Mouse (Mus musculus): ENCODE measurements around the gene Fgf22. TPM values are rescaled to one million over a fixed set of nuclear protein-coding genes. Genes with fewer than 3 reads are reported as not detected.

Gene Fgf22
- polyA plus RNA-seq, 1 experiment: not detected

DNA sequence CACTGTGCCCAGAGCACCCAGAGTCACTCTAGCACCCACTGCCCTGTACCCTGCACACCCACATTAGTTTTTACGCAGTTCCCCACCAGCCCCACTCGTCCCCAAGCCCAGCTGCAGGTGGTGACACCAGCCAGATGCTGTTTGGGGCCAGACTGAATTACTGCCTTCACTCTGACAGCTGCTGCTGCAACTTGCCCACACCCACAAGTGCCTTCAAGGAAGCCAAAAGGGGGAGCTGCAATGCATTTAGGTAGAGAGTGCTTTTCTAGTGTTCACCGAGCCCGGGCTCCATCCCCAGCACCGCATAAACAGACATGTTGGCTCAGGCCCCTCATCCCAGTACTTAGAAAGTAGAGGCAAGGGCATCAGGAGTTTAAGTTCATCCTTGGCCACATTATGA is 27.1 kb downstream of the Fgf22 start:
- DNase-seq: peak; percentile 67
- TF ChIP-seq POLR2A (IDR thresholded peaks at IDR 0.05; ENCODE audit: control insufficient read depth, extremely low read depth, insufficient read depth, low read length, poor library complexity) (no peak), CTCF (IDR thresholded peaks at IDR 0.05; ENCODE audit: borderline replicate concordance, control insufficient read depth, extremely low read depth, insufficient read depth, low read length, poor library complexity) (no peak)
- Histone ChIP-seq H3K4me1 (replicated peaks; ENCODE audit: control insufficient read depth, insufficient read depth, low read length) (peaks cover 45% of the 10 kb centered on the region), H3K27me3 (ENCODE audit: control insufficient read depth, insufficient read depth, low read length) (no peaks in the 10 kb centered on the region), H3K36me3 (ENCODE audit: control insufficient read depth, insufficient read depth, low read length) (no peaks in the 10 kb centered on the region), H3K27ac (ENCODE audit: control insufficient read depth, insufficient read depth, low read length) (peak overlapping the region; percentile 54), H3K4me3 (ENCODE audit: control insufficient read depth, insufficient read depth, low read length) (no peak overlapping the region)
- WGBS: 8% methylated on average over 5 of the region's 5 CpGs

DNA sequence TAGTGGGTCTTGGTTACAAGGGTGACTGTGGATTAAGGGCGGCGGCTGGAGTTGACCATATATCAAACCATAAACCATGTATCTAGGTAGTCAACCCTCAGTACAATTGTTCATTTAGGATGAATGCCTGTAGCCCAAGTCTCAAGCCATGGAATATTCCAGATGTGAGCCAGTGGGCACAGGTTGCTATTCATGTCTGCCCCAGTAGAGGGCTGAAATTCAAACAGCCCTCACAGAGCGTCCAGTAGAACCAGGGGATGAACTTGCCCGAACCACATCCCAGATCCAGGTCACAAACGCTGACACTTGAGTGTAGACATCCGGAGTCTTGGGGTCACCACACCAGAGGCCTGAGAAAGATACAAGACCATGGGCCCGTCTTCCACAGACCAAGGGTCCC is 28.2 kb downstream of the Fgf22 start:
- Histone ChIP-seq H3K27me3 (ENCODE audit: control insufficient read depth, insufficient read depth, low read length) (no peaks in the 10 kb centered on the region), H3K27ac (ENCODE audit: control insufficient read depth, insufficient read depth, low read length) (no peak overlapping the region), H3K4me3 (ENCODE audit: control insufficient read depth, insufficient read depth, low read length) (no peak overlapping the region), H3K4me1 (replicated peaks; ENCODE audit: control insufficient read depth, insufficient read depth, low read length) (peaks cover 53% of the 10 kb centered on the region), H3K36me3 (ENCODE audit: control insufficient read depth, insufficient read depth, low read length) (no peaks in the 10 kb centered on the region)
- 93% methylated on average over 7 of the region's 7 CpGs for WGBS
- TF ChIP-seq POLR2A (IDR thresholded peaks at IDR 0.05; ENCODE audit: control insufficient read depth, extremely low read depth, insufficient read depth, low read length, poor library complexity): no peak
- TF ChIP-seq CTCF (IDR thresholded peaks at IDR 0.05; ENCODE audit: borderline replicate concordance, control insufficient read depth, extremely low read depth, insufficient read depth, low read length, poor library complexity): no peak
- no peak for DNase-seq

DNA sequence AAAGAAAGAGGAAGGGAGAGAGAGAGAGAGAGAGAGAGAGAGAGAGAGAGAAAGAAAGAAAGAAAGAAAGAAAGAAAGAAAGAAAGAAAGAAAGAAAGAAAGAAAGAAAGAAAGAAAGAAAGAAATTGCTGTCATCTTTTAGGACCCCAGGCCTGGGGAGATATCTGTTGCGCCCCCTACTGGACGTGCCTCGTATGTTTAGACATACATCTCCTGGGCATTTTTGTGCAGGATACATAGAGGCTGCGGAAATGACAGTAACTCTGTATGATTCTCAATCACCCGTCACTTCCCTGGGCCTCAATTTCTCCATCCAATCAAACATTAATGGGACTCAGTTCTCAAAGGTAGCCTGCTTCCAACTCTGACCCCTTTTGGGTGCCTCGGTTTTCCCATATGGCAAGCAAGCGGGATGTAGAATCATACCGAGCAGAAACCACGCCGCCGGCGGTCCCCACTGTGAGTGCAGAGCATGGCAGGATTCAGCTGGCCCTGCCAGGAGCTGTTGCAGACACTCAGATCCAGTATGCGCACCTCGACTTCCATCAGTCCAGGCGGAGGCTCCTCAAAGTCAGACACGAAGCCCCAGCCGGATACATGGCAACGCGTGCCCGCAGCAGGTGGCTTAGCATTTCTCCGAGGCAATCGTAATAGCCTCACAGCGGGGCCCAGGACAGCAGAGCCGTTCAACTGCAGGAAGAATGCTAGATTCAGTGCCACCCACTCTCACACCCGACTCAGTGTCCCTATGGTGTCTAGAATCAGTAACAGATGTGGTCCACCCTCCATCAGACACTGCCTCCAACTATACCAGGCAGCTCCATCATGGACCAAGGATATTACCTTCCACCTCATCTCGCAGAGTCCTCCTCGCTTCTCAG is 29.3 kb downstream of the Fgf22 start:
- WGBS: 86% methylated on average over 27 of the region's 27 CpGs
- DNase-seq: peak; percentile 61
- Histone ChIP-seq H3K27me3 (ENCODE audit: control insufficient read depth, insufficient read depth, low read length) (no peaks in the 10 kb centered on the region), H3K4me3 (ENCODE audit: control insufficient read depth, insufficient read depth, low read length) (no peak overlapping the region), H3K36me3 (ENCODE audit: control insufficient read depth, insufficient read depth, low read length) (no peaks in the 10 kb centered on the region), H3K27ac (ENCODE audit: control insufficient read depth, insufficient read depth, low read length) (no peak overlapping the region), H3K4me1 (replicated peaks; ENCODE audit: control insufficient read depth, insufficient read depth, low read length) (peaks cover 59% of the 10 kb centered on the region)
- no peak for TF ChIP-seq POLR2A (IDR thresholded peaks at IDR 0.05; ENCODE audit: control insufficient read depth, extremely low read depth, insufficient read depth, low read length, poor library complexity)
- TF ChIP-seq CTCF (IDR thresholded peaks at IDR 0.05; ENCODE audit: borderline replicate concordance, control insufficient read depth, extremely low read depth, insufficient read depth, low read length, poor library complexity): no peak

DNA sequence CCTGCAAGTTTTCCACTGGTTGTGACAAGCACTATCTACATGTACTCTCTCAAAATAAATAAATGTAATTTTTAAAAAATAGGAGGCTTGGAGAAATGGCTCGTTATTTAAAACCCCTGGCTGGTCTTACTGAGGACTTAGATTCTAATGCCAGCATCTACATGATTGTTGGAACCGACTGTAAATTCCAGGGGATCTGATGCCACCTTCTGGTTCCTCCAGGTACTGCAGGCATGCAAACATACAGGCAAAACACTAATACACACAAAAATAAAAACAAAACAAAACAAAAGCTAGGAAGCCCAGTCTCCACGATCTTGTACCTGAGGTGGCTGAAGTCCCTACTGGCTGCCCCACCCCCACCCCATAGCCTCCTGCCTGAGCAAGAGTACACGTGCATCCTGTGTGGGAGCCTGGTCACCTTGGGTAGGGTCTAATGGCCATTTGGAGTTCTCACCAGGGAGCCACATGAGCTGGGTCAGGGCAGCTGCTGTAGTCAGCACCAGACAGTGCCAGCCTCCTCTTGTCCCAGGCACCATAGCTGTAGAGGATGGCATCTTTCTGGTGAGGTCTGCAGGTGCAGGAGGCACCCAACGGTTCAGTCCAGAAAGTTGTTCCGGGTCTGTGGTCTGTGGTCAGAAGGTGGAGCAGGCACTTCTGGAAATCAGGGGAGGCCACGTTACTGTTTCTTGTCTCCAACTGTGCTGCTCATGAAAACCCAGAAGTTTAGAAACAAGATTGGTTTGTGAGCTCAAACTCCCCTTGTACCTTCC is 33.7 kb downstream of the Fgf22 start:
- TF ChIP-seq CTCF (IDR thresholded peaks at IDR 0.05; ENCODE audit: borderline replicate concordance, control insufficient read depth, extremely low read depth, insufficient read depth, low read length, poor library complexity) (peak; percentile 52; the same call in 1 of the 2 replicates), POLR2A (IDR thresholded peaks at IDR 0.05; ENCODE audit: control insufficient read depth, extremely low read depth, insufficient read depth, low read length, poor library complexity) (no peak)
- peak; percentile 76 for DNase-seq
- Histone ChIP-seq H3K4me3 (ENCODE audit: control insufficient read depth, insufficient read depth, low read length) (peak overlapping the region; percentile 31), H3K36me3 (ENCODE audit: control insufficient read depth, insufficient read depth, low read length) (no peaks in the 10 kb centered on the region), H3K4me1 (replicated peaks; ENCODE audit: control insufficient read depth, insufficient read depth, low read length) (peaks cover 48% of the 10 kb centered on the region), H3K27ac (ENCODE audit: control insufficient read depth, insufficient read depth, low read length) (peak overlapping the region; percentile 87), H3K27me3 (ENCODE audit: control insufficient read depth, insufficient read depth, low read length) (no peaks in the 10 kb centered on the region)
- 3% methylated on average over 7 of the region's 7 CpGs for WGBS

DNA sequence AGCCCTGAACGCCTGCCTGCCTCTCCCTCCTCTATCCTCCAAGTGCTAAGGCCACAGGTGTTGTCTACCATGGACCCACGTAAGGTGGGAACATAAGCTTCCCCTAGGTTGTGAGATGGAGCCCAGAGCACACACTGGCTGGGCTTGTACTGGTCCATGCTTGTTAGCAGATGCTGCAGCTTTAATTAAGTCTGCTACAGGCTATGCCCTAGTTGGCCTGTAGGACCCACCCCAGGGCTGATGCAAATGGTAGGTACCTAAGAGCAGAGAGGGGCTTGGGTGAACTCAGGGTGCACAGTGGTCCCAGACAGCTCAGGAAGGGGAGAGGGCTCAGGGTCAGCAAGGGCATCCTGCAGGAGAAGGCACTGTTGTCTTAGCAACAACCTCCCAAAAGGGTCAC is 34.7 kb downstream of the Fgf22 start:
- no peak overlapping the region for H3K4me3 ChIP-seq (ENCODE audit: control insufficient read depth, insufficient read depth, low read length)
- no peak for TF ChIP-seq CTCF (IDR thresholded peaks at IDR 0.05; ENCODE audit: borderline replicate concordance, control insufficient read depth, extremely low read depth, insufficient read depth, low read length, poor library complexity)
- no peak for TF ChIP-seq POLR2A (IDR thresholded peaks at IDR 0.05; ENCODE audit: control insufficient read depth, extremely low read depth, insufficient read depth, low read length, poor library complexity)
- WGBS: 33% methylated on average over 2 of the region's 2 CpGs
- peak overlapping the region; percentile 87 for H3K27ac ChIP-seq (ENCODE audit: control insufficient read depth, insufficient read depth, low read length)
- no peak for DNase-seq
- peaks cover 54% of the 10 kb centered on the region for H3K4me1 ChIP-seq (replicated peaks; ENCODE audit: control insufficient read depth, insufficient read depth, low read length)
- no peaks in the 10 kb centered on the region for H3K27me3 ChIP-seq (ENCODE audit: control insufficient read depth, insufficient read depth, low read length)
- H3K36me3 ChIP-seq (ENCODE audit: control insufficient read depth, insufficient read depth, low read length): no peaks in the 10 kb centered on the region

DNA sequence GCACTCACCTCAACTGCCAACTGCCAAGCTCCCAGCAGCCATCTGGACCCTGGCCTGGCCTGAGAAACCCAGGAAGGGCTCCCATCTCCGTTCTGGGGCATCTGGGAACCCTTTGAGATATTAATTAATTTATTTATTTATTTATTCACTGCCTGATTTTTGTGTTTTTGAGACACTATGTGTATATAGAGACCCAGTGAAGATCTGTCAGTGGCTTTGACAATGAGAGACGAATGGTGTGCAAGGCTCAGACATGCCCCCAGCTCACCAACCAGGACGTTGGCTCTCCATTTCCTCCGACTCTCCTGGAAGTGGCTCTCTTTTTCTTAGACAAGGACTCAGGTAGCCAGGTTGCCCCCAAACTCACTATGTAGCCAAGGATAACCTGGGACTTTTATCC is 36.0 kb downstream of the Fgf22 start, which contains the start of gene Prss57:
Gene Prss57, minus strand, starts transcription at position 101 of the 400 bp plus-strand sequence.
- 63% methylated on average over 4 of the region's 4 CpGs for WGBS
- no peak for DNase-seq
- Histone ChIP-seq H3K27ac (ENCODE audit: control insufficient read depth, insufficient read depth, low read length) (peak within 1 kb of the TSS; percentile 87), H3K4me1 (replicated peaks; ENCODE audit: control insufficient read depth, insufficient read depth, low read length) (peaks cover 52% of the 10 kb centered on the region), H3K36me3 (ENCODE audit: control insufficient read depth, insufficient read depth, low read length) (no peaks in the 10 kb centered on the region), H3K4me3 (ENCODE audit: control insufficient read depth, insufficient read depth, low read length) (no peak within 1 kb of the TSS), H3K27me3 (ENCODE audit: control insufficient read depth, insufficient read depth, low read length) (no peaks in the 10 kb centered on the region)
- no peak for TF ChIP-seq POLR2A (IDR thresholded peaks at IDR 0.05; ENCODE audit: control insufficient read depth, extremely low read depth, insufficient read depth, low read length, poor library complexity)
- TF ChIP-seq CTCF (IDR thresholded peaks at IDR 0.05; ENCODE audit: borderline replicate concordance, control insufficient read depth, extremely low read depth, insufficient read depth, low read length, poor library complexity): no peak

All from thymus, adult 2 months (tissue).